Mouse (Mus musculus) kidney, adult 9 months (tissue): Measurements from ENCODE around the gene Krtap28-10.
"Not testable (repeated sequence)": the region's sequence is repeated elsewhere in the genome, so short reads cannot be mapped to it uniquely, and the experiment has no call there.

ENCODE experiments used
- DNase-seq: peaks from one replicate; pipeline ENCODE4 v3.0.0; 2022

Krtap28-10 gene

GRCm38 (mm10) chr1:83007471-83007870, 34.8 kb downstream of the Krtap28-10 start:
- no peak for DNase-seq

- DNase-seq: no peak
Observed at GRCm38 (mm10) chr1:83006218-83007179, 35.8 kb downstream of the Krtap28-10 start.

- DNase-seq: not testable (repeated sequence)
Observed at GRCm38 (mm10) chr1:83000306-83000705, 42.0 kb downstream of the Krtap28-10 start, which contains the start of gene Gm47959. TSS of gene Gm47959 (plus strand) at chr1:83000548.

GRCm38 (mm10) chr1:82993947-82994346, 48.3 kb downstream of the Krtap28-10 start:
- no peak for DNase-seq

GRCm38 (mm10) chr1:82992093-82992492, 50.2 kb downstream of the Krtap28-10 start:
- peak; percentile 88 for DNase-seq

- DNase-seq: peak; percentile 11
Observed at GRCm38 (mm10) chr1:82991596-82991995, 50.7 kb downstream of the Krtap28-10 start.
